Mouse (Mus musculus) adrenal gland, adult 8-10 months (tissue): ENCODE data around the gene Gm20662. TPM values are rescaled to one million over a fixed set of nuclear protein-coding genes. Genes with fewer than 3 reads are reported as not detected.
"Not testable (repeated sequence)": the region's sequence is repeated elsewhere in the genome, so short reads cannot be mapped to it uniquely, and the experiment has no call there.

ENCODE experiments used
- DNase-seq: peaks from one replicate; pipeline ENCODE4 v3.0.0; 2022
- total RNA-seq, 4 experiments: library from RNA; stranded (reverse); gene quantifications; 2 replicates each; pipeline ENCODE4 v1.2.4; 2022

Gene Gm20662
- total RNA-seq, 4 experiments from 2014 or later: 3.8 to 7.4 (median 4.0) TPM; not detected in 1

GRCm38 (mm10) chr9:108010385-108010784 is 14.2 kb downstream of the Gm20662 start:
- no peak for DNase-seq

DNA sequence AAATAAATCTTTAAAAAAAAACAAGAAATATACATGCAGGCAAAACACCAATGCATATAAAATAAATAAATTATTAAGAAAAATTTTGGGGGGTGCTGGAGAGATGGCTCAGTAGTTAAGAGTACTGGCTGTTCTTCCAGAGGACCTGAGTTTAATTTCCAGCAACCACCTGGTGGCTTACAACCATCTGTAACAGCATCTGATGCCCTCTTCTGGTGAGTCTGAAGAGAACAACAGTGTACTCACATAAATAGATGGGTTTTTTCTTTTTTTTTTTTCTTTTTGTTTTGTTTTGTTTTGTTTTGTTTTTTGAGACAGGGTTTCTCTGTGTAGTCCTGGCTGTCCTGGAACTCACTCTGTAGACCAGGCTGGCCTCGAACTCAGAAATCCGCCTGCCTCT is 17.4 kb downstream of the Gm20662 start:
- DNase-seq: not testable (repeated sequence)

GRCm38 (mm10) chr9:108017127-108017526 is 21.0 kb downstream of the Gm20662 start:
- DNase-seq: no peak

- DNase-seq: no peak
Observed at GRCm38 (mm10) chr9:108020741-108021140, 24.6 kb downstream of the Gm20662 start.

DNA sequence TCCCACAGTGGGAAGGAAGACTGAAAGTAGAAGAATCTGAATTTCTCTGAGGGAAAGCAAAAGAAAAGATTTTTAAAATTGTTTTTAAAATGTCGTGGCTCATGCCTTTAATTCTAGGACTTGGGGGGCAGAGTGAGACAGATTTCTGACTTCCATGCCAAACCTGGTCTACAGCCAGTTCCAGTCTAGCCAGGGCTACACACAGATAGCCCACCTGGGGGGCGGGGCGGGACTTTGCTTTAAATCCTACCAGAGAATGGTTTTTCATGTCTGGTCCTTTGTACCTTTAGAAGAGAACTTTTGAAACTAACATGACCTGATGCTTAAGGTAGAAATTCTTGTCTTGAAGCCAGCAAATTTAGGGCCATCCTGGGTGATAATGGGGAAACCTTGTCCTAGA is 27.1 kb downstream of the Gm20662 start:
- no peak for DNase-seq

DNA sequence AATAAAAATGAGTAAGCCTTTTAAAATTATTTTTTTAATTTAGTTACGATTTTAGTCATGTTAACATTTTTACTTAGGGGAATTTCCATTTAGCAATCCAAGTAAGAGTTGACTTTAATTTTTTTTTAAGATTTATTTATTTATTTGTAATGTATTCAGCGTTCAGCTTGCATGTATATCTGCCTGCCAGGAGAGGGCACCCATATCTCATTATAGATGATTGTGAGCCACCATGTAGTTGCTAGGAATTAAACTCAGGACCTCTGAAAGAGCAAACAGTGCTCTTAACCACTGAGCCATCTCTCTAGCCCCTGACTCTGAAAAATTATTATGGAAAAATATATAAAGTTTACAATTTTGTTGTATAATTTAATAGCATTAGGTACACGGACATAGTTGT is 30.4 kb downstream of the Gm20662 start:
- DNase-seq: no peak

- DNase-seq: no peak
Observed at GRCm38 (mm10) chr9:108027867-108028266, 31.7 kb downstream of the Gm20662 start.

DNA sequence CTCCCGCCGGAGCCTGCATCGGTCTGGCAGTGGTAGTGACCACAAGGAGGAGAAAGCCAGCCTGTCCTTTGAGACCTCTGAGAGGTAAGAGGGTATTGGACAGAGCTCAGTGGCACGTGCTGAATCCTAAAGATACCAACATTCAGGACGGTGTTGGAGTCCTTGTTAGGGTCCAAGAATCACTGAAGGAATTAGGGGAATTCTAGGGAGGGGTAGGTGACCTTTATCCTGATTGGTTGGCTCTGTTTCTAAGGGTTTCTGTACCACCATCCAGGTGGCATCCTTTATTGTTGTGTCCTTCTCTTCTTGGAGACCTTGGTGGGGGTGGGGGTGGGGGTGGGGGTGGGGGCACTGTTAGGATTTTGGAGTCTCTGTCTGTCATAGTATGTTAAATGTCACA is 36.0 kb downstream of the Gm20662 start:
- no peak for DNase-seq

DNA sequence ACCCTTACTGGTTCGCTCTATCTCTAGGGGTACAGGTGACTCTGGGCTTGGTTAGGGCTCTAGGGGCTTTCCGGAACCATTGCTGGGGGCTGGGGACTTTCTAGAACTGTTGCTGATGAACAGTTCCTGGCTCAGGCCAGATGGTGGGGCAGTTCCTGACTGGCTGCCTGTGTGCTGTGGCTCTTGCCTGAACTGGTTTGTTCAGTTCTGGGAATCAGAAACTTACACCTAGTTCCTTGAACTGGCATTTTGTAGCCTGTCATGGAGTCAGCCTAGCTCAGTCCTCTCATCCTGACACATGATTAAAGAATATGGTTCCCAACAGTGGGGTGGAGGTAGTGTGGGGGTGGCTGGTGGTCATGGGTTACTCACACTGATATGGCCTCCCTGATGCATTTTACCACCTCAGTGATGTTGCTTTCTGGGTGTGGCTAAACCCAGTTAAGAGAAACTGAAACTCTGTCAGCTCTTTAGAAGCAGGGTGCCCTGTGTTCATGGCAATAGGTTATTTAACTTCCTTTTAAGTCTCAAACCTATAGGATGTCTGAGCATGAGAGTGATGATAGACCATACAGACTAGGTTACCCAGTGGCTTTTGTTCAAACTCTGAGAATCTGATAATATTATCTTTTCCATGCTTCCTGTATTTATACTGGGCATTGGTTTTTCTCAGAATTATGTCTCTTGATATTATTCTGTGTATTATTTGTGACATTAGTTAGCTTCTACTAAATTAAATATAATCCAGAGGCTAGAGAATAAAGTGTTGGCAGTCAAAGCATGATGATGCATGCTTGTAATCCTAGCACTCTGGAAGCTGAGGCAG is 39.4 kb downstream of the Gm20662 start:
- DNase-seq: no peak

- DNase-seq: no peak
Observed at GRCm38 (mm10) chr9:108044751-108045492, 48.8 kb downstream of the Gm20662 start.

- DNase-seq: no peak
Observed at GRCm38 (mm10) chr9:108046582-108046981, 50.4 kb downstream of the Gm20662 start.

- no peak for DNase-seq
Observed at GRCm38 (mm10) chr9:108047601-108048565, 51.7 kb downstream of the Gm20662 start.

DNA sequence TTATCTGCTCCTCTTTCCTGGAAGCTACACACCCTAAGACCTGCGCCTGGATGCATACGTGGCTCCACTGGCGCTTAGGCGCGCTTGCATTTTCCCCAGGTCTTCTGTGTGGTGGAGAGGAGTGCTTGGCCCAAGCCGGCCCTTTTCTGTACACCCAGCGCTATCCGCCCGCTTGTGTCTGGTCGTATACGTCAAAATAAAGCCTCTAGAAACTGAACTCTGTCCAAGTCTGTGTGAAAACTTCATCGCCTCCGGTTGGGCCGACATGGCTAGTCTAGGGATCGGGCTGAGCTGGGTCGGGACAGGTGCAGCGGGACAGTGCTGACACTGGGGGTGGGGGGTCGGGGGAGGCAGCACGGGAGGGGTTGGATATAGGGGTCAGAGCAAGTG is 52.4 kb downstream of the Gm20662 start:
- no peak for DNase-seq

GRCm38 (mm10) chr9:108049016-108049455 is 52.9 kb downstream of the Gm20662 start, which contains the start of gene Gmppb:
Gmppb (plus strand) TSS chr9:108049242.
- DNase-seq: peak; percentile 98

- no peak for DNase-seq
Observed at GRCm38 (mm10) chr9:108049561-108050251, 53.6 kb downstream of the Gm20662 start.

DNA sequence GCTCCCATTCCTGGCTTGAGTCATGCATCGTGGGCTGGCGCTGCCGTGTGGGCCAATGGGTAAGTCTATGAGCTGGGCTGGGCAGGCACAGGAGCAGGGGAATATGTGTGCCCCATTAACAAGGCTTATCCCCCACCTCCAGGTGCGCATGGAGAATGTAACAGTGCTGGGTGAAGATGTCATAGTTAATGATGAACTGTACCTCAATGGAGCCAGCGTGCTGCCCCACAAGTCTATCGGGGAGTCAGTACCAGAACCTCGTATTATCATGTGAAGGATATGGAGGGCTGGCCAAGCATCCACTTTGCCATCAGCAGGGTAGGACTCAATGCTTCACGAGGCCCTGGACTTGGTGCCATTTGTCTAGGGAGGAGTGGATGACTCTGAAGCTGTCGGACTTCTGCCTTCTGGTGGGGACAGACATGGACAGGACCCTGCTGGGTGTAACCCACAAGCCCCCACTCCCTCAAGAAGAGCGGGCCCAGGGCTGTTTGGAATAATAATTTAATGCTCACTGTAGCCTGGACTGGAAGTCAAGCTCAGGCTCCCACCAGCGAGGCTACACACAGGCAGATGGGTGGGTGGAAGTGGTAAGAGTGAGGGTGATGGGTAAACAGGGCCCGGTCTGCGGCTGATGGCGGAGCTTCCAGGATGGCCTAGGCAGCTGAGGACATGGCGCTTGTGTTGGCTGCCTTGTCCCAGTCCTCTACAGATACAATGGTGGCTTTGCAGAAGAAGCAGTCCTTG is 55.2 kb downstream of the Gm20662 start:
- no peak for DNase-seq

DNA sequence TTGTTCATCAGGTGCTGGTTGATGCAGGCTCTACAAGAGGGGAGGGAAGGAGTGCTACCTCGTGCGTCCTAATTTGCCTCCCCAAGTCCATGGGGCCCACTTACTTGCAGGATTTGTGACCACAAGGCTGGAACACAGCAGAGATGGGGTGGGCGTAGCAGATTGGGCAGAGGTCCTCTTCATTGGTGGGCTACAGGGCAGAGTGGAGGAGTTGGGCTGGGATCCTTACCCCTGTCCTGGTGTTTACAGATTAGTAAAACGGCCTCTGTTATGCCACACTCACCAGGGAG is 55.7 kb downstream of the Gm20662 start:
- no peak for DNase-seq

DNA sequence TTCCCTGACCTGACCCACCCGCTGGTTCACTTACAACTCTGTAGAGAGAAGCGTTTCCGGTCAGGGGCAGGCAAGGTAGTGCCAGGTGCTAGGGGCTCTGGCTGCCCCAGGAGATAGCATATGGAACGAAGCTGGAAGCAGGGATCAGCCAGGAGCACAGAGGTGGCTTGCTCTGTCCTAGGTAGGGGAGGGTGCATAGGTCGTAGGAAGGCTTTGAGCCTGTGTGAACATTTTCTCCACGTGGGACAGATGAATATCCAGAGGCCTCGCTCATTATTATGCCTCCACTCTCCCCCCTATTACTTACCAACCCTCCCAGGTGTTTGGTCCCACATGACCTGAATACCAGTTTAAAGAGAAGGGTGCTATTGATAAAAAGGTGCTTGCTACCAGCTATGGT is 56.3 kb downstream of the Gm20662 start:
- DNase-seq: no peak

- peak; percentile 95 for DNase-seq
Observed at GRCm38 (mm10) chr9:108052885-108053664, 56.9 kb downstream of the Gm20662 start, which contains the start of gene Amigo3. Amigo3 (plus strand) TSS chr9:108053159.

- DNase-seq: no peak
Observed at GRCm38 (mm10) chr9:108053665-108054225, 57.6 kb downstream of the Gm20662 start.
